Mouse (Mus musculus) layer of hippocampus, adult 11-12 months (tissue): ENCODE measurements around the gene U2af1.
"Not testable (repeated sequence)": the region's sequence is repeated elsewhere in the genome, so short reads cannot be mapped to it uniquely, and the experiment has no call there.

Experiments
- DNase-seq: peaks from one replicate; pipeline ENCODE4 v3.0.0; 2022; ENCODE audit warnings: low spot score

The U2af1 gene

GRCm38 (mm10) chr17:31613086-31613755 lies 45.5 kb downstream of the U2af1 start:
- DNase-seq: no peak

GRCm38 (mm10) chr17:31609895-31610294 lies 48.8 kb downstream of the U2af1 start:
- DNase-seq: no peak

GRCm38 (mm10) chr17:31609173-31609572 lies 49.5 kb downstream of the U2af1 start:
- not testable (repeated sequence) for DNase-seq

- DNase-seq: no peak
Observed at GRCm38 (mm10) chr17:31607256-31607951, 51.3 kb downstream of the U2af1 start.

GRCm38 (mm10) chr17:31606424-31606823 lies 52.3 kb downstream of the U2af1 start:
- no peak for DNase-seq

- no peak for DNase-seq
Observed at GRCm38 (mm10) chr17:31598593-31598992, 60.1 kb downstream of the U2af1 start.

GRCm38 (mm10) chr17:31597957-31598356 lies 60.7 kb downstream of the U2af1 start:
- no peak for DNase-seq
